1 mouse cellular context compared by ENCODE assay signal in the genomic region with DNA sequence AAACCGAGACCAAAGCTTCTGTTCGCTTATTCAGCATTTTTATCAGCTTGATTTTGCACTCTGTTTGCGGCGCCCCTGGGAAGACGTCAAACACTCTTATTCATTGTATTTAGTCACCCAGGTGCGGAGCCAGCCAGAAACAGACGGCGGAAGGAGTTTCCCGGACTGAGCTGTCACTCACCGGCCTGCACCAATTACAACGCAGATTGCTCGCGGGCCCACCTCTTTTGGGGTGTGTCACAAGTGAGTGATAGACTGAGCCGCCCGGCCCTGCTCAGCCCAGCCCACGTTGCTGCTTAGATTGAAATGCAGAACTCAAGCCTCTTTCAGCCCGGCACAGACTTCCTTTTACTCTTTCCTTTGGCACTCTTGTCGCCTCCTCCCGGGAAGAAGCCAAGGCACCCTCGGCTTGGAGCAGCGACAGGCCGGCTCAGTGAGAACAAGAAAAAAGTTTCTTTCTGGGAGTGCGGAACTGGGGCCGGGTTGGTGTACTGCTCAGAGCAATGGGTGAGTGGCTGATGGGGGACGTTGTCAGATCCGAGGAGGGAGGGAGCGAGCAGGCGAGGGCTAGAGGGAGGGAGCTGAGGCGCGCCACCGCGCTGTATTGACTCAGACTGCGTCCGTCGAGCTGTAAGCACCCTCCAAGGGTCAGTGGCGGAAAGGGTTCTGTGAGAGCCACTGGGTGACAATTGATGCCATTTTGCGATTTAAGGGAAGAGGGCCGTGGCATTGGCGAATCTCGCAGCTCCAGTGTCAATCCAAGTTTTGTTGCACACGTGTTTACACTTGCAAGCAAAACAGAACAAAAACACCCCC.
A peak's percentile ranks its signal among the peaks of the same experiment; 100 is the strongest.
TF ChIP-seq lines count a peak whose summit lies in the region.

No protein-coding gene starts in this region.

TF ChIP-seq in MEL, 35 proteins besides CTCF, POLR2A, EP300 and RAD21 (continued from another document):
- no peak for TF ChIP-seq MEF2A (IDR thresholded peaks at IDR 0.05; ENCODE audit: extremely low read depth, insufficient replicate concordance, low read depth, low read length, poor library complexity, severe bottlenecking)
- no peak for TF ChIP-seq ZNF384 (IDR thresholded peaks at IDR 0.05; ENCODE audit: low read depth, low read length)
- TF ChIP-seq ZMIZ1 (IDR thresholded peaks at IDR 0.05; ENCODE audit: low read depth, low read length): peak; percentile 56
- no peak for TF ChIP-seq USF1 (IDR thresholded peaks at IDR 0.05; ENCODE audit: low read depth, low read length)
- TF ChIP-seq JUND (IDR thresholded peaks at IDR 0.05; ENCODE audit: low read depth, low read length): no peak
- no peak for TF ChIP-seq GABPA (IDR thresholded peaks at IDR 0.05; ENCODE audit: low read depth, low read length)
- peak; percentile 87 for TF ChIP-seq MXI1 (IDR thresholded peaks at IDR 0.05; ENCODE audit: low read depth, low read length)
